In the genomic region with DNA sequence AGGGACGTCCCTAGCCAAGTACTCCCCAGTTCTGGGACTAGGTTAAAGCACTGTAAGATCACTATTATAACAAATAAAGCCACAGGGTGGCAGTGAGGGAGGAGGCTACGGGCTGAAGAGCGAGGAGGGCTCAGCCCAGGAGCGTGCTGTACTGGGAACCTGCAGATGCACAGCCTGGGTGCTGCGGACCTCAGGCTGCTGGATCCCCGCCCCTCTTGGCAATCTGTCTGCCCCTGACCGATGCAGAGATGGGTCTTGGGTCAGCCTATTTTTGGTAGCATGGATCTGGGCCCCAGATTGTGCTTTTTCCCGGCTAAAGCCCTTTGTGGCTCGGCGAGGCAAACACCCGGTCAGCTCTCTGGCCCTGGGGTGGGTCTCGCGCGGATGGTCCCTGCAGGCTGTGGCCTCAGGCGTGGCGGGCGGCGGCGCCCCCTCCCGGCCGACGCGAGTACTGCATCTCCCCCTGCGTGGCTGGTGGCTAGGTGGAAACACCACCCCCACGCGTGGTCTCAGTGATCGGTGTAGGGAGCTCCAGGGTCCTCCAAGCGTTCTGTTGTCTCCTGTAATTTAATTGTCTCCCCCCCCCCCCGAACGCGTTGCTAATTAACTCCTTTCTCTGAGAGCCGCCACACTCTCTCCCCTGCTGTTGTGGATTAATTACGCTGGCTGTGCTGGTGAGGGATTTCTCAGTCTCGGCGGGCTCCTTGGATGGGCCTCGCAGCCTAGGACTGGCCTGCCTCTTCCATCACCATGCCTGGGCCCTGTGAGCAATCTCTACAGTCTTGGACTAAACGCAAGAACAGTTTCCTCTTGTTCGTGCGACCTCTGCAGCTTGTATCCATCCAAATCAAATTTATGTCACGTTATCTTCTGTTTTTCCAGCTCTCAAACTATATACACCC, we compare ENCODE assay signal across 8 mouse cellular contexts. TPM values are rescaled to one million over a fixed set of nuclear protein-coding genes. Genes with fewer than 3 reads are reported as not detected.
DNase-seq lines count a peak whose midpoint lies in the region; ATAC-seq lines count a peak whose summit lies in the region.

No protein-coding gene starts in this region.

- H3K36me3 ChIP-seq in forebrain, embryonic 16.5 days (ENCODE audit: control insufficient read depth, insufficient read depth), result no peaks in the 10 kb centered on the region

- 4% methylated on average over 40 of the region's 40 CpGs for WGBS in forebrain, embryonic 16.5 days

- H3K4me1 ChIP-seq in forebrain, embryonic 16.5 days (replicated peaks; ENCODE audit: control insufficient read depth, insufficient read depth, low read length), result peaks cover 38% of the 10 kb centered on the region

- H3K4me2 ChIP-seq in forebrain, embryonic 16.5 days (ENCODE audit: low read length), result peak overlapping the region; percentile 47

- H3K9me3 ChIP-seq in forebrain, embryonic 16.5 days (ENCODE audit: control insufficient read depth, low read length), result no peaks in the 10 kb centered on the region

- H3K4me3 ChIP-seq in forebrain, embryonic 16.5 days (replicated peaks; ENCODE audit: low read length), result peak overlapping the region; percentile 27

- no peaks in the 10 kb centered on the region for H3K27me3 ChIP-seq in forebrain, embryonic 16.5 days (replicated peaks; ENCODE audit: control insufficient read depth, insufficient read depth, low read length)

- peak; percentile 70 for ATAC-seq in forebrain, embryonic 16.5 days

- DNase-seq in ES-CJ7 (ENCODE audit: low read depth, low spot score), result peak; percentile 62
- peak; percentile 86 to 95 for DNase-seq in cerebellum, adult 18-20 months
- peak; percentile 88 for DNase-seq in heart, postnatal 4 days
- peak; percentile 69 to 76 for DNase-seq in layer of hippocampus, postnatal 14 days (ENCODE audit: low spot score in 2 of 2)
- DNase-seq in lung, postnatal 10 days, result peak; percentile 84
- peak; percentile 89 for DNase-seq in retina, embryonic 14.5 days (ENCODE audit: low spot score)
- DNase-seq in thymus, postnatal 4 days, result peak; percentile 85

- H3K27ac ChIP-seq in forebrain, embryonic 16.5 days (ENCODE audit: low read length), result peak overlapping the region; percentile 5

- H3K9ac ChIP-seq in forebrain, embryonic 16.5 days (replicated peaks; ENCODE audit: low read depth, low read length), result peak overlapping the region; percentile 19

RNA-seq across cellular contexts. Expression of a gene that starts 15.6 kb away (rescaled TPM):
- 5.2 and 9.4 TPM in 2 replicates for polyA plus RNA-seq in forebrain, embryonic 16.5 days (2015; fragmentation: Nextera tagmentation; extraction: Ambion mirVana)
- total RNA-seq in heart, postnatal 4 days (2021), result not detected
- 10 to 100 TPM in 1 of 2 experiments, 1 to 10 TPM in 1; 9.3 to 22.9 TPM for total RNA-seq in layer of hippocampus, postnatal 14 days (2021)

RNA-seq across cellular contexts. Expression of a gene that starts 27.8 kb away (rescaled TPM):
- 61.5 and 62.7 TPM in 2 replicates for polyA plus RNA-seq in forebrain, embryonic 16.5 days (2015; fragmentation: Nextera tagmentation; extraction: Ambion mirVana)
- 10 to 100 TPM; 34.1 to 39.3 TPM for total RNA-seq in heart, postnatal 4 days (2021)
- total RNA-seq in layer of hippocampus, postnatal 14 days (2021), result 10 to 100 TPM; 60.4 to 63.6 TPM

RNA-seq across cellular contexts. Expression of a gene that starts 46.5 kb away (rescaled TPM):
- 6.4 and 11.2 TPM in 2 replicates for polyA plus RNA-seq in forebrain, embryonic 16.5 days (2015; fragmentation: Nextera tagmentation; extraction: Ambion mirVana)
- total RNA-seq in heart, postnatal 4 days (2021), result under 1 TPM; 0.18 to 0.50 TPM
- total RNA-seq in layer of hippocampus, postnatal 14 days (2021), result 10 to 100 TPM; 30.3 to 33.4 TPM

Comparison
In these comparisons a context has a peak if more than half of its experiments do, and no peak if none do; other contexts are left out.
1. Peak in every context shown above with its lines: DNase-seq, ATAC-seq, H3K4me3 ChIP-seq and H3K27ac ChIP-seq.
2. RNA of a gene that starts 15.6 kb away (total RNA-seq): 9.3 to 22.9 TPM in layer of hippocampus, postnatal 14 days; not detected in heart, postnatal 4 days; every median in the first group is over 10 times any median in the second.
3. RNA of a gene that starts 46.5 kb away (total RNA-seq): 30.3 to 33.4 TPM in layer of hippocampus, postnatal 14 days; 0.18 to 0.50 TPM in heart, postnatal 4 days; every median in the first group is over 10 times any median in the second.